Mouse (Mus musculus) E14TG2a.4 (cell line): ENCODE measurements around the gene Mvd.

Source experiments
- CTCF ChIP-seq: conservative IDR thresholded peaks from 2 replicates; pipeline ENCODE4 v1.5.1; 2014; ENCODE audit warnings: low read length
- NANOG ChIP-seq: IDR thresholded peaks from 2 replicates; pipeline ENCODE4 v1.6.1; 2014; ENCODE audit warnings: borderline replicate concordance, low read length, mixed read lengths
- POU5F1 ChIP-seq: IDR thresholded peaks from 2 replicates; pipeline ENCODE4 v1.6.1; 2014; ENCODE audit warnings: low read length, borderline replicate concordance

DNA sequence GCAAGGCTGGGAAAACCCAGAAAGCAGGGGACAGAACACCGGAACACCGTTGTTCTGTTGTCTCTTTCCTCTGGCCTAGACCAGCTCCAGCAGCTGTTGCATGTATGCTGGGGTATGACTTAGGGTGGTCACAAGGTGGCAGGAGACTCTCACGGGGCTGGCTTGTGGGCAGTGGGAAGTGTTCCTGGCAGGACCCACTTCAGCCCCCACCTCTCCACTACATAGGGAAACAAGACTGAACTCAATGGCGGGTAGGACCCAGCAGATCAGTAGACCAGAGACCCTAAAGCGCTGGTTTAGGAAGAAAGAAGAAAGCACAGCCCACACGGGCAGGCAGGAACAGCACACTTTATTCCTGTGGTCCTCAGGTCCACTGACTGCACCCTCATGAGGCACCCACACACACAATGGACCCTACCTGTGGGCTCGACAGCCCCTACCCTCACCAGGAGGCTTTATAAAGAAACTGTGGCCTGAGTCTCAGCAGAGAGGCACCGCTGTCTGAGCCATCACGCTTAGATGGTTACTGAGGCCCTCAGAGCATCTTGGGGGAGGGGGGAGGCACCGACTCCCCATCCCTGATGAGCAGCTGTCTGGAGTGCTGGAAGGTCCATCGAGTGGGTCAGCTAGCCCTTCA lies 9.8 kb downstream of the Mvd start:
- TF ChIP-seq CTCF (no peak), NANOG (no peak), POU5F1 (no peak)
